Mouse (Mus musculus): ENCODE measurements around the gene Gm12830.

The Gm12830 gene

GRCm38 (mm10) chr4:114821567-114822192 is at the start of gene Gm12830:
Gm12830 (plus strand) TSS chr4:114821722.
- DNase-seq, result no peak

GRCm38 (mm10) chr4:114773316-114773715 is 48.2 kb upstream of the Gm12830 start:
- no peak for DNase-seq

- DNase-seq, result no peak
Measured at GRCm38 (mm10) chr4:114777625-114778202, 43.8 kb upstream of the Gm12830 start.

- no peak for DNase-seq
Measured at GRCm38 (mm10) chr4:114778716-114779474, 42.6 kb upstream of the Gm12830 start.

- no peak for DNase-seq
Measured at GRCm38 (mm10) chr4:114779475-114779757, 42.1 kb upstream of the Gm12830 start.

GRCm38 (mm10) chr4:114779758-114780546 is 41.6 kb upstream of the Gm12830 start:
- no peak for DNase-seq

GRCm38 (mm10) chr4:114782851-114783250 is 38.7 kb upstream of the Gm12830 start:
- no peak for DNase-seq

GRCm38 (mm10) chr4:114784735-114785134 is 36.8 kb upstream of the Gm12830 start:
- no peak for DNase-seq

- DNase-seq, result no peak
Measured at GRCm38 (mm10) chr4:114788856-114789255, 32.7 kb upstream of the Gm12830 start.

GRCm38 (mm10) chr4:114791650-114792049 is 29.9 kb upstream of the Gm12830 start:
- no peak for DNase-seq

- DNase-seq, result peak; percentile 10
Measured at GRCm38 (mm10) chr4:114793836-114794235, 27.7 kb upstream of the Gm12830 start.

GRCm38 (mm10) chr4:114797254-114797914 is 24.1 kb upstream of the Gm12830 start:
- DNase-seq, result no peak

- no peak for DNase-seq
Measured at GRCm38 (mm10) chr4:114798041-114798624, 23.4 kb upstream of the Gm12830 start.

- no peak for DNase-seq
Measured at GRCm38 (mm10) chr4:114804096-114804495, 17.4 kb upstream of the Gm12830 start.

- DNase-seq, result no peak
Measured at GRCm38 (mm10) chr4:114818963-114819702, 2.4 kb upstream of the Gm12830 start.

- no peak for DNase-seq
Measured at GRCm38 (mm10) chr4:114834770-114835581, 13.5 kb downstream of the Gm12830 start.

GRCm38 (mm10) chr4:114841336-114841920 is 19.9 kb downstream of the Gm12830 start:
- DNase-seq, result no peak

GRCm38 (mm10) chr4:114842376-114842960 is 20.9 kb downstream of the Gm12830 start:
- DNase-seq, result no peak

- no peak for DNase-seq
Measured at GRCm38 (mm10) chr4:114843097-114843721, 21.7 kb downstream of the Gm12830 start.

GRCm38 (mm10) chr4:114844600-114844999 is 23.1 kb downstream of the Gm12830 start:
- DNase-seq, result no peak

All from thymus, postnatal 25 days (tissue).